Mouse (Mus musculus) lung, adult 2 months (tissue): ENCODE measurements around the gene Chst15.

Experiments used
- CTCF ChIP-seq: fragments of 200-500 bp; IDR thresholded peaks from 2 replicates; pipeline ENCODE4 v1.5.1; 2011; ENCODE audit warnings: mild to moderate bottlenecking, low read length, control low read depth; ENCODE audit not compliant: insufficient read depth
- POLR2A ChIP-seq: fragments of 200-500 bp; IDR thresholded peaks from 2 replicates; pipeline ENCODE4 v1.6.1; 2011; ENCODE audit warnings: low read depth, mild to moderate bottlenecking, control low read depth, low read length, borderline replicate concordance; ENCODE audit errors: extremely low read depth

GRCm38 (mm10) chr7:132315149-132316091 lies 1.6 kb downstream of the Chst15 start:
- peak; percentile 6; the same call in 1 of the 2 replicates for TF ChIP-seq POLR2A
- TF ChIP-seq CTCF, result peak; percentile 61
